Mouse (Mus musculus) adrenal gland, adult 8-10 months (tissue): ENCODE measurements around the gene Mfap2. TPM values are rescaled to one million over a fixed set of nuclear protein-coding genes. Genes with fewer than 3 reads are reported as not detected.

Experiments used
- DNase-seq: peaks from one replicate; pipeline ENCODE4 v3.0.0; 2022
- total RNA-seq, 4 experiments: library from RNA; stranded (reverse); gene quantifications; 2 replicates each; pipeline ENCODE4 v1.2.4; 2022

The Mfap2 gene
- total RNA-seq, 4 experiments from 2014 or later: 9.1 to 12.3 (median 10.3) TPM

- DNase-seq: no peak
Observed at GRCm38 (mm10) chr4:140988706-140989290, 21.4 kb upstream of the Mfap2 start.

- DNase-seq: no peak
Observed at GRCm38 (mm10) chr4:140989447-140989846, 20.8 kb upstream of the Mfap2 start.

DNA sequence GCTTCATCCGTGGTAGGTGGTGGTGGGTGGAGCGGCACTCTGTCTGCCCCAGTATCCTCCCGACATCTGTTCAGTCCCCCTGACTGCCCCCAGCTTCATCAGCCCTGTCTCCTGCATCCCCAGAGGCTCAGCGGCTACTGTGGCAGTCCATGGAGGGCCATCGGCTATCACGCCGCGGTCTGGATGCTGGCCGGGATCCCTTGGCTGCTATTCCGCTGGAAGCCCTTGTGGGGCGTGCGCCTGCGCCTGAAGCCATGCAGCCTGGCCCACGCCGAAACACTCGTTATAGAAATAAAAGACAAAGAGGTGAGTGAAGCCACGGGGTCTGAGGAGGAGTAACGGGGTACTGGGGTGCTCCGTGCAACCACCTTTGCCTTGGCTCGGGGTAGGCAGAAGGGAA is 18.0 kb upstream of the Mfap2 start:
- DNase-seq: no peak

- no peak for DNase-seq
Observed at GRCm38 (mm10) chr4:140993846-140994245, 16.4 kb upstream of the Mfap2 start.

DNA sequence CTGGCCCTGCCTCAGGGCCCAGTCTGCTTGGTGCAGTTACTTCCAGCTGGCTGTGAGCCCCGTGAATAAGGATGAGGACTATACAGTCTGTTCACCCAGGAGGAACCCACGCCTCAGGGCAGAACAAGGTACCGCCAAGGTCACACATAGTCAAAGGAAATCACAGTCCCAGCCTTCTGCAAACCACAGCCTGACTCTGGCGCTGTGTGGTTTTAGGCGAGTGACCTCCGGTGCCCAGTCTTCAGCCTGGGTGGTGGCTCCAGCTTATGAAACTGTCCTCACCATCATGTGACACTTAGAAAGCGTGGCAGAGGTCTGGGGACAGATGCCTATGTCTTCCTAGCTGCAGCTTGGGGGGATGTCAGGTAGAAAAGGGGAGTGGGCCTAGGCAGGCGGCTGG is 14.4 kb upstream of the Mfap2 start:
- no peak for DNase-seq

- DNase-seq: no peak
Observed at GRCm38 (mm10) chr4:140996812-140997211, 13.4 kb upstream of the Mfap2 start.

GRCm38 (mm10) chr4:141005983-141006382 is 4.2 kb upstream of the Mfap2 start:
- peak; percentile 50 for DNase-seq

DNA sequence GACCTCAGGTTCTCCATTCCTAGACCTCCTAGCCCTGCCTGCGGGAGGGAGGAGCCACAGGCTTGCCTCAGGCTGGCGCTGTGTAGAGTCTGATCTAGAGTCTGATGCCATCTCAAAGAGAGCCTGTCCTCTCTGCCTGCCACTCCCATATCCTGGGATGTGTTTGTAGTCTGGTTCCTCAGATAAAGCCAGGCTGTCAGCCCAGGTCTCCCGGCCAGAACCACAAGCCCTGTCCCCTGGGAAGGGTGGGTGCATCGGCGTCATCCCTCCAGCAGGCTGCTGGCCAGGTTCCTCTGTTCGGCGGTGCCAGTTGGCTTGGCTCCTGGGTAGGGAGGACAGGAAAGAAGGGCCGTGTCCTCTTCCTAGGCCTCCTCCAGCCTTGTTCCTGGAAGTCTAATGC is 2.2 kb upstream of the Mfap2 start:
- peak; percentile 47 for DNase-seq

DNA sequence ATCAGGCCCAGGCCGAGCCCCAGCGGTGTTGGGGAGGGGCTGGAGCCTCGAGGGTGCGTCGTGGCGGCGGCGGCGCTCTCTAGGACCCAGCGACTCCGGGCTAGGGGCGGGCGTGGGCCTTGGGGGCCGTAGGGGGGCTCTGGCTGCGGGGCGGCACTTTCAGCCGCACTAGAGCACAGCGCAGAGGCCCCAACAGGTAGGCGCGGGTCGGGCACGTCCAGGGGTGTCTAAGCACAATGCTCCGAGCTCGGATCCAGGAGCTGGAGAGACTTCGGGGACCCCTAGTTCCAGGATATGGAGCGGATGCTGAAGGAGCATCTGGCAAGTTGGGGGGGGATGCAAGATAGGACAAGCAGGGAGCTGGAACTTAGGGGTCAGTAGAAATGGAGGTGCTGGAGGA is 308 bp downstream of the Mfap2 start:
- no peak for DNase-seq

GRCm38 (mm10) chr4:141010941-141011429 is 767 bp downstream of the Mfap2 start:
- DNase-seq: no peak

DNA sequence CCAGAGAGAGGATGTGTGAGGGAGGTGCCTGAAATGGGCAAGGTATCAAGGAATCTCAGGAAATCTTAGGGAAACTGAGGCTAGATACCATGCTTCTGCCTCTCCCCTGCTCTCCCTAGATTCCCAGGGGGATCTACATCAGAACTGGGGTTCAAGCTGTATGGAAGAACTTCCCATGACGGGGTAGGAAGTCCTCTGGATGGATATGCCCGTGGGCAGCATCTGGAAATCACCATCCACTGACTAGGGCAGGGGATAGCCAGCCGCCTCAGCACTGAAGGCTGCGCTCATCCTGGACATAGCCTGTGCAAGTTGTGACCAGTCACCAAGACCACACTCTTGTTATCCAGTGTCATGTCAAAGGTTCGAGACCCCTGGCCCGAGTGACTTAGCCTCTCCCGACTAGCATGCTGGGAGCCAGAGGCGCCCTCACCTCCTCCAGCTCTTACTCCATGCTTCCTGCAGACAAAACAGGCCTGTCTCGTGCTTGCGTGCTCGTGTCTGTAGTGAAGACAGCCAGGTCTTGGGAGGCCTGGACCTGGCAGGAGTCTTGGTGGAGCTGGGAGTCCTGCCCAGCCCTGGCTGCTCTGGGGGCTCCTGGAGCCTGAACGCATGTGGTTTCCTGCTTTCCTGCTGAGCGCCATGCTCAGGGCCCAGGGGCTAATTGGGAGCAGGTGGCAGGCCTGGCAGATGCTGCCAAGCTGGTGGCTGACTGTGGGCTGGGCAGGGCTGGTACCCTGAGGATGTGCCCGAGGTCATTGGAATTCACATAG is 1.5 kb downstream of the Mfap2 start:
- no peak for DNase-seq

DNA sequence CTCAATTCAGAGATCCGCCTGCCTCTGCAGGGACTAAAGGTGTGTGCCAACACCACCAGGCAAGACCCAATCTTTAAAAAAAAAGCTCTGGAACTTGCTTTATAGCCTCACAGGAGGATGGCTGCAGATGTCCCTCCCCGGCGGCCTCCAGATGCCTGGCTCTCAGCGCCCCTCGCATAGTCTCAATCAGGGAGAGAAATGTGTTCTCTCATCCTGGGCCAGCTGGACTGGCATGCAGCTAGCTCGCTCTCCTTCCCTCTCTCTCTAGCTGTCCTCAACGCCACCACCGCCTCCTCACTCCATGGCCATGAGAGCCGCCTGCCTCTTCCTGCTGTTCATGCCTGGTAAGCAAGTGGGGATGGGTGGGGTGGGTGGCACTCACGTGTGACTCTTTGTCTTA is 2.3 kb downstream of the Mfap2 start:
- no peak for DNase-seq

DNA sequence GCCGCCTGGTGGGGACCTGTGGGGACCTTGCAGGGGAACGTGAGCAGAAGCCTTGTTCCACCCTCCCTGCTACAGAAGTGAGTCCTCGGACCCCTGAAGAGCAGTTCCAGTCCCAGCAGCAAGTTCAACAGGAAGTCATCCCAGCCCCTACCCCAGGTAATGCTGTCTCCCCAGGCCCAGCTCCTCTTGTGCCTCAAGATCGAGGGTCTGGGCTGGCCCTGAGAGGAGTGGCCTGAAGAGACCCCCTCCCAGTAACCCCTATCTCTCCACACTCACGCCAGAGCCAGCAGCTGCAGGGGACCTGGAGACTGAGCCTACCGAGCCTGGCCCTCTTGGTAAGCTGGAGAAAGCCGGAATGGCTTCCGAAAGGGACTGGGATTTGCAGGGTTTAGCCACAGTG is 3.9 kb downstream of the Mfap2 start:
- no peak for DNase-seq

GRCm38 (mm10) chr4:141014856-141015255 is 4.6 kb downstream of the Mfap2 start:
- DNase-seq: no peak

DNA sequence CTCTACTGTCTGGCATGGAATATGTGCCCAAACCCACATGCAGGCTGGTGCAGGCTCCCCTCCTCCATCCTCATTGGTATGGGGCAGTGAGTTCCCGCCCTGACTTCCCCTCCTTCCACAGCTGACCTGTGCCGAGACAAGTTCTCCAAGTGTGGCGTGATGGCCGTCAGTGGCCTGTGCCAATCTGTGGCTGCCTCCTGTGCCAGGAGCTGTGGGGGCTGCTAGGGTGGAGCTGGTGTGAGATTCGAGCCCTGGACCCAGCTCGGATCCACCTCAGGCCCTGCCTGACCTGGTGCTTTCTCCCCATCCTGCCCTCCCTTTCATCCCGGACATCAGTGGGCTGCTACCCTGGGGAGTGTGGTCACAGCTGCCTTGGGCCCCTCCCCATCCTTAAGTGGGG is 5.1 kb downstream of the Mfap2 start:
- DNase-seq: no peak

DNA sequence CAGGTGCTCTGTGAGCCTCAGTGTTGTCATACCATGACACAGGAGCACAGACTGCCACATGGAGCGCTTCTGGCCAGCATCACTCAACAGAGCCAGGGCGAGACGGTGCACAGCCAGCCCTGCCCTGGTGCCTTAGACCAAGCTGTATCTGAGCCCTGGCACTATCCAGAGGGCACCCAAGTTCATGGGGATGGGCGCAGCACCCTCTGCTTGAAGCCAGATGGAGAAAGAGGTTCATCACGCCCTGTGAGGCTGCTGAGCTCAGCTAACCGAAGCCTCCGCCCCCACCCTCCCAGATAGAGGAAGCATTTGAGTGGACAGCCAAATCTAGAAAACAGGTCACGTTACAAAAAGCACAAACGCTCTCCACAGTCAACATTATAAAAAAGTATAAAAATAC is 6.1 kb downstream of the Mfap2 start:
- DNase-seq: no peak

DNA sequence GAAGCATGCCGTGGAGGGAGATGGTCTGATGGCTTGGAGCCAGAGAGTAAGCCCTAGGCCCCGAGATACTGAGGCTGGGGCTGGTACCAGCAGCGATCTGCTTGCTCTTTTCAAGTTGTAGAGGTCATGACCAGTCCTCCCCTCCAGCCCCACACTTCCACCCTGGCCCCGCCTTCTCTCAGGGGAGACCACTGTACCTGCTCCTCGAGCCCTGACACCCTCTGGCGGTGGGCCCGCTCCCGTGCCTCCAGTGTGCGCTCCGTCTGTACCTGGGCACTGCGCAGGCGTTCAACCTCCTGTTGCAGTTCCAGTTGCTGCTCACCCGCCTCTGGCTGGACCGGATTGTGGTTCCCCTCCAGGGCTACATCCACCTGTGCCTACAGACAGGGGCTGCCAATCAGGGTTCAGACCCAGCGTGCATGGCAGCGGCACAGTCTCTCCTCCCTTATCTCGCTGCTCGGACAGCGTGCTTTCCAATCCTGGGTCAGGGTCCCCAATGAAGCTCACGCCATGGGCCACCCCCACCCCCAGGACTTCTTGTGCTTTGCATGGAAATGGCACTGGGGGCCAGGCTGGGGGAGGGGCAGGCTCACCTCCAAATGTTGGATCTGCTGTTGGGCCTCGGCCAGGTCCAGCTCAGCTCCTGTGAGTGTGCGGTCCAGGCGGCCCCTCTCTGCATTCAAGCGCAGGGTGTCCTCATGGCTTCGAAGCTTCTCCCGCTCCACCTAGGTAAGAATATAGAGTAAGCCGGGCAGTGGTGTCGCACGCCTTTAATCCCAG is 7.6 kb downstream of the Mfap2 start:
- DNase-seq: no peak

- no peak for DNase-seq
Observed at GRCm38 (mm10) chr4:141020220-141020619, 10.0 kb downstream of the Mfap2 start.

- no peak for DNase-seq
Observed at GRCm38 (mm10) chr4:141020811-141021613, 10.8 kb downstream of the Mfap2 start.

- DNase-seq: no peak
Observed at GRCm38 (mm10) chr4:141021614-141021929, 11.4 kb downstream of the Mfap2 start.

DNA sequence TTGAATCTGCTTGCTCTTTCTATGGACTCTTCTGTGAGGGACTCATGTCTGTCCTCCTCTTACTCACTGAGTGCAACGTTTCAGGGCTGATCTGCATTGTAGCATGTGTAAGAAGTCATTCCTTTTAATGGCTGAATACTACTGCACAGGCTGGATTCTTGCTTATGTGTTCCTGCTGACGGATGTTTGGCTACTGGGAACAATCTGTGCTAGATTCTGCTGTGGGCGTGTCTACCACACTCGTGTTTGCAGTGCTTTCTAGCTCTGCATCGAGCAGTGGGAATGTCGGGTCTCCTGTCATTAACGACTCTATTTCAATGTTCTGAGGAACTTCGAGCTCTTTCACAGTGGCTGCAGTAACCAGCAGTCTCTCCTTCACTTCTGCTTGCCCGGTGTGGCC is 13.8 kb downstream of the Mfap2 start:
- DNase-seq: no peak

DNA sequence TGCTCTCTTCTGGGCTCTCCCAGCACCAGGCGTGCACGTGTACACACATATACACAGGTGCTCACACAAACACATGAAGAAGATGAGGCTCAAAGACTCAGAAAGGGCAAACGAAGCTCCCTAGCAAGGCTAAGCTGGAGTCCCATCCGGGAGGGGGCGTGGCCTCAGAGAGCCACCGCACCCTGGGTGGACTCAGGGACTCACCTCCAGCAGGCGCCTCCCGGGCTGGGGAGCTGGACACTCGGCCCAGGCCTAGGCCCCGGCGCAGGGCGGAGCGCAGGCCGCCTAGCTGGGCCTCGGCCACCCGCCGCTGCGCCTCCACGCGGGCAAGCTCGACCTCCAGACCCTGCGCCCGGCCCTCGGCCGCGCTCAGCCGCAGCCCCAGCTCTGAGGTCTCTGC is 14.8 kb downstream of the Mfap2 start:
- no peak for DNase-seq
